In the genomic region with DNA sequence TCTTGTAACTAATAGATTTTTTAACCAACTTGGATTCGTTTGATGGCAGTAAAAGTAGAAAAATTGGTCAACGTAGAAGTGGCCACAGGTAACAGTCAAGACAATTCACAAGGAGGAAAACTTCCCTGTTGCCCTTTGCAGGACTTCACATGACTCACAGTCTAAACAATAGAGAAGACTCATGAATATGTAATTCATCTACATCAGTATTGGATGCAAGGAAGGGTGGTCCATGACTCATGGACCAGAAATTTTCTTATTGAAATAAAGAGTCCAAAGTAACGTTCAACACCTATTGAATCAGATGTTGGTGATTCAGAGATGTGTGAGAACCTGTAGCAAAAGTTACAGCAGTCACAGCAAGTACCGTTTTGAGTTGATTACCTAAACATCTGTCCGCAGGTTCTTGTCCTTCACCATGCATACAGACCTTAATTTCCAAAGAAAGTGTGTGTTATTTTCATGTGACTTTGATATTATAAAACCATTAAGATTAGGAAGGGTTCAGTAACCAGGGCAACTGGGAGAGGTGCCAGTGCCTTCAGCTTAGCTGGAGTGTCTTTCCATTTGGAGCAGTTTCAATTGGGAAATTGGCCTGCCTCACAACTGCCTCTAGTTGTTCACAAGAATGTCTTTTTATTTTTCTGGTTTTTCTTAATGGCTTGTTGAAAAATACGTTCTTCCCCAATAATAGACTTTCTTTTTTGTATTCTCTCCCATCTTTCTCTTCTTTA, we compare ENCODE assay signal across 8 mouse cellular contexts.
DNase-seq lines count a peak whose midpoint lies in the region; ATAC-seq lines count a peak whose summit lies in the region.

No protein-coding gene starts in this region.

- no peak for ATAC-seq in activated CD4-positive, CD25-positive, alpha-beta regulatory T cell, adult 4 months

- DNase-seq in adrenal gland, adult 2 months: peak; percentile 55
- DNase-seq in adrenal gland, adult 18-20 months (ENCODE audit: low spot score in 2 of 2): no peak
- DNase-seq in right cerebral cortex, adult 18-20 months: peak; percentile 31
- no peak for DNase-seq in right cerebral cortex, postnatal 25 days
- peak; percentile 9 for DNase-seq in left cerebral cortex, adult 11 months (ENCODE audit: low spot score)
- DNase-seq in testis, postnatal 10 days (ENCODE audit: low spot score): peak; percentile 44
- DNase-seq in urinary bladder, adult 18-20 months (ENCODE audit: low spot score in 2 of 2): no peak

Comparison
In these comparisons a context has a peak if more than half of its experiments do, and no peak if none do; other contexts are left out.
1. DNase-seq: peak in adrenal gland, adult 2 months (single experiment), right cerebral cortex, adult 18-20 months (single experiment), left cerebral cortex, adult 11 months (single experiment) and testis, postnatal 10 days (single experiment); none in adrenal gland, adult 18-20 months (0 of 2), right cerebral cortex, postnatal 25 days (single experiment) and urinary bladder, adult 18-20 months (0 of 2).